Mouse (Mus musculus): ENCODE results near the gene Mrpl53. TPM values are rescaled to one million over a fixed set of nuclear protein-coding genes. Genes with fewer than 3 reads are reported as not detected.

Gene Mrpl53
- polyA plus RNA-seq, 2 experiments, result 101 to 124 TPM

DNA sequence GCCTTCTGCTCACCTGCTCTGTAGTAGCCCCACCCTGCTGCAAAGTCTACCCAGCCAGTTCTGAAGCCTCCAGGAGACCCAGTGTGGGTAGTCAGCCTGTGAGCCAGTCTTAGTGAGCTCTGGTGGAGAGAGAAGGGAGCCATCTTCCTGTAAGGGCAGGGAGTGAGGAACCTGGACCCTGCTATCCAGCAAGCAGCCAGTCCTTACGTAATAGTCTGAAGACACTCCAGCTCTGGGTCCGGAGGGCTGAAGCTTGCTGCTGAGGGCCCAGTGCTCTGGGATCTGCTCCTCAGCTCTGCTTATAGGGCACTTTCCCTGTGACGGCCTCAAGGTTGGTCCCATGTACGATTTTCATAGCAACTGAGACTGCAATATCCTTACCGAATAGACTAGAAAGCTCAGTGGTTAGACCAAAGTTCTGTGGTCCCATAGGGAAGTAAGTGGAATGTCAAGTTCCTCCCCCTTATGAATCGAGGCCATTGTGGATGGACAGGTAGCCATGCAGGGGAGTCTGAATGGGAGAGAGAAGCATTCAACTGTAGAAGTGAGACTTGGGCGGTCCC is 26.2 kb downstream of the Mrpl53 start, which contains the start of gene Rtkn:
Gene Rtkn, plus strand, starts transcription at position 513 of the 563 bp plus-strand sequence.
- H3K4me1 ChIP-seq (ENCODE audit: control insufficient read depth, insufficient read depth, low read length), result peaks cover 35% of the 10 kb centered on the region
- H3K27ac ChIP-seq (replicated peaks; ENCODE audit: low read depth, low read length), result peak within 1 kb of the TSS; percentile 100
- TF ChIP-seq POLR2A (IDR thresholded peaks at IDR 0.05; ENCODE audit: borderline replicate concordance, extremely low read depth, insufficient read depth, insufficient read length), result no peak
- H3K36me3 ChIP-seq (ENCODE audit: control insufficient read depth, insufficient read depth, low read length), result peaks cover 2% of the 10 kb centered on the region
- DNase-seq (ENCODE audit: low spot score) (no peak), ATAC-seq (ENCODE audit: low FRiP score, low read depth) (no peak)
- H3K9ac ChIP-seq (ENCODE audit: low read depth, low read length, severe bottlenecking), result peak within 1 kb of the TSS; percentile 90
- no peaks in the 10 kb centered on the region for H3K9me3 ChIP-seq (ENCODE audit: control insufficient read depth, low read length)
- peak within 1 kb of the TSS; percentile 90 for H3K4me2 ChIP-seq (replicated peaks; ENCODE audit: low read depth, low read length, severe bottlenecking)
- H3K4me3 ChIP-seq (replicated peaks; ENCODE audit: low read length), result peak within 1 kb of the TSS; percentile 61
- WGBS, result 58% methylated on average over 7 of the region's 7 CpGs
- H3K27me3 ChIP-seq (ENCODE audit: control insufficient read depth, insufficient read depth, low read length), result no peaks in the 10 kb centered on the region

DNA sequence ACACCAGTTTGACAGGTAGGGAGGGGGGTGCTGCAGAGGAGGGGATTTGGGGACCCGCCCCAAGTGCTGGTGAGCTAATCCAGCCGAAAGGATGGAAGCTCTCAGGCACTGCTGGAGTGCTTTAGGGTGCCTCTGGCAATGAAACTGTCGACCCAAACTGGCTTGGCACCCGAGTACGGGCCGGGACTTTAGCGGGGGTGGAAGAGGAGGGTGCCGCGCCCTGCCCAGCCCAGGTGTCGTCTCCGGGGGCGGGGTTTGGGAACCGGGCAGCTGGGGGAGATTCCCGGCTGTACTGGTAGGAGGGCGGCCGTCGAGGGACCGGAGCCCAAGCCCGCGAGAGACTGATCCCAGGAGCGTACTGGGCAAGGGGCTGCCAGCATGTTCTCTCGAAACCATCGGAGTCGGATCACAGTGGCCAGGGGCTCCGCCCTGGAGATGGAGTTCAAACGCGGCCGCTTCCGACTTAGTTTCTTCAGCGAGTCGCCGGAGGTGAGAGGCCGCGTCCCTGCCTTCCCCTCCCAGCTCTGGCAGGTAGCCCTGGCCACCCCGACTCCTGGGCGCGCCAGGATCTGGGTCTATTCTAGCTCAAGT is 26.8 kb downstream of the Mrpl53 start:
- H3K36me3 ChIP-seq (ENCODE audit: control insufficient read depth, insufficient read depth, low read length), result peaks cover 3% of the 10 kb centered on the region
- H3K27ac ChIP-seq (replicated peaks; ENCODE audit: low read depth, low read length), result peak overlapping the region; percentile 100
- WGBS, result 5% methylated on average over 37 of the region's 37 CpGs
- peak overlapping the region; percentile 90 for H3K4me2 ChIP-seq (replicated peaks; ENCODE audit: low read depth, low read length, severe bottlenecking)
- peak overlapping the region; percentile 90 for H3K9ac ChIP-seq (ENCODE audit: low read depth, low read length, severe bottlenecking)
- H3K27me3 ChIP-seq (ENCODE audit: control insufficient read depth, insufficient read depth, low read length), result no peaks in the 10 kb centered on the region
- 0 out of 2 replicates have a peak, but pooled peaks have one; percentile 28 for TF ChIP-seq POLR2A (IDR thresholded peaks at IDR 0.05; ENCODE audit: borderline replicate concordance, extremely low read depth, insufficient read depth, insufficient read length)
- DNase-seq (ENCODE audit: low spot score) (peak; percentile 44), ATAC-seq (ENCODE audit: low FRiP score, low read depth) (no peak)
- H3K4me3 ChIP-seq (replicated peaks; ENCODE audit: low read length), result peak overlapping the region; percentile 61
- no peaks in the 10 kb centered on the region for H3K9me3 ChIP-seq (ENCODE audit: control insufficient read depth, low read length)
- peaks cover 35% of the 10 kb centered on the region for H3K4me1 ChIP-seq (ENCODE audit: control insufficient read depth, insufficient read depth, low read length)

GRCm38 (mm10) chr6:83136291-83136880 is 27.5 kb downstream of the Mrpl53 start:
- no peaks in the 10 kb centered on the region for H3K27me3 ChIP-seq (ENCODE audit: control insufficient read depth, insufficient read depth, low read length)
- DNase-seq (ENCODE audit: low spot score), result no peak
- H3K36me3 ChIP-seq (ENCODE audit: control insufficient read depth, insufficient read depth, low read length), result peaks cover 3% of the 10 kb centered on the region
- peak overlapping the region; percentile 90 for H3K4me2 ChIP-seq (replicated peaks; ENCODE audit: low read depth, low read length, severe bottlenecking)
- 7% methylated on average over 5 of the region's 5 CpGs for WGBS
- H3K9me3 ChIP-seq (ENCODE audit: control insufficient read depth, low read length), result no peaks in the 10 kb centered on the region
- TF ChIP-seq POLR2A (IDR thresholded peaks at IDR 0.05; ENCODE audit: borderline replicate concordance, extremely low read depth, insufficient read depth, insufficient read length), result no peak
- peaks cover 35% of the 10 kb centered on the region for H3K4me1 ChIP-seq (ENCODE audit: control insufficient read depth, insufficient read depth, low read length)
- peak overlapping the region; percentile 61 for H3K4me3 ChIP-seq (replicated peaks; ENCODE audit: low read length)
- peak overlapping the region; percentile 100 for H3K27ac ChIP-seq (replicated peaks; ENCODE audit: low read depth, low read length)
- no peak for ATAC-seq (ENCODE audit: low FRiP score, low read depth)
- H3K9ac ChIP-seq (ENCODE audit: low read depth, low read length, severe bottlenecking), result peak overlapping the region; percentile 90

- under 1% methylated on average over 21 of the region's 26 CpGs for WGBS
- TF ChIP-seq POLR2A (IDR thresholded peaks at IDR 0.05; ENCODE audit: borderline replicate concordance, extremely low read depth, insufficient read depth, insufficient read length), result peak; percentile 80; the same call in 1 of the 2 replicates
- no peaks in the 10 kb centered on the region for H3K27me3 ChIP-seq (ENCODE audit: control insufficient read depth, insufficient read depth, low read length)
These were observed 28.2 kb downstream of the Mrpl53 start for GRCm38 (mm10) chr6:83136881-83137575.

GRCm38 (mm10) chr6:83137576-83137950 is 28.7 kb downstream of the Mrpl53 start:
- Histone ChIP-seq H3K4me1 (ENCODE audit: control insufficient read depth, insufficient read depth, low read length) (peaks cover 46% of the 10 kb centered on the region), H3K27me3 (ENCODE audit: control insufficient read depth, insufficient read depth, low read length) (no peaks in the 10 kb centered on the region), H3K36me3 (ENCODE audit: control insufficient read depth, insufficient read depth, low read length) (peaks cover 6% of the 10 kb centered on the region), H3K4me2 (replicated peaks; ENCODE audit: low read depth, low read length, severe bottlenecking) (peak overlapping the region; percentile 90), H3K9me3 (ENCODE audit: control insufficient read depth, low read length) (no peaks in the 10 kb centered on the region), H3K9ac (ENCODE audit: low read depth, low read length, severe bottlenecking) (peak overlapping the region; percentile 90), H3K4me3 (replicated peaks; ENCODE audit: low read length) (peak overlapping the region; percentile 61), H3K27ac (replicated peaks; ENCODE audit: low read depth, low read length) (peak overlapping the region; percentile 100)
- WGBS, result 0% methylated on average over 12 of the region's 12 CpGs
- ATAC-seq (ENCODE audit: low FRiP score, low read depth) (peak; percentile 86), DNase-seq (ENCODE audit: low spot score) (peak; percentile 90)
- no peak for TF ChIP-seq POLR2A (IDR thresholded peaks at IDR 0.05; ENCODE audit: borderline replicate concordance, extremely low read depth, insufficient read depth, insufficient read length)

More at GRCm38 (mm10) chr6:83136881-83137575, 28.2 kb downstream of the Mrpl53 start:
- Histone ChIP-seq H3K4me2 (replicated peaks; ENCODE audit: low read depth, low read length, severe bottlenecking) (peak overlapping the region; percentile 90), H3K36me3 (ENCODE audit: control insufficient read depth, insufficient read depth, low read length) (peaks cover 3% of the 10 kb centered on the region), H3K4me3 (replicated peaks; ENCODE audit: low read length) (peak overlapping the region; percentile 61), H3K27ac (replicated peaks; ENCODE audit: low read depth, low read length) (peak overlapping the region; percentile 100), H3K4me1 (ENCODE audit: control insufficient read depth, insufficient read depth, low read length) (peaks cover 41% of the 10 kb centered on the region), H3K9me3 (ENCODE audit: control insufficient read depth, low read length) (no peaks in the 10 kb centered on the region), H3K9ac (ENCODE audit: low read depth, low read length, severe bottlenecking) (peak overlapping the region; percentile 90)
- ATAC-seq (ENCODE audit: low FRiP score, low read depth) (peak; percentile 88), DNase-seq (ENCODE audit: low spot score) (peak; percentile 89)

Data from limb, embryonic 14.5 days (tissue).